Mouse (Mus musculus) ES-Bruce4 (cell line): ENCODE data around the gene Hsh2d. TPM values are rescaled to one million over a fixed set of nuclear protein-coding genes. Genes with fewer than 3 reads are reported as not detected.
A peak's percentile ranks its signal among the peaks of the same experiment; 100 is the strongest.

Experiments used
- H3K27ac ChIP-seq: 2 replicates; pipeline ENCODE4 v1.5.1; 2012; ENCODE audit warnings: low read length, inconsistent platforms; ENCODE audit not compliant: insufficient read depth
- H3K27me3 ChIP-seq: 2 replicates; pipeline ENCODE4 v1.6.1; 2012; ENCODE audit warnings: mild to moderate bottlenecking, low read length, inconsistent platforms; ENCODE audit not compliant: control insufficient read depth, poor library complexity, insufficient read depth, severe bottlenecking
- H3K36me3 ChIP-seq: 2 replicates; pipeline ENCODE4 v1.6.1; 2012; ENCODE audit warnings: inconsistent platforms, mild to moderate bottlenecking, low read length, moderate library complexity; ENCODE audit not compliant: control insufficient read depth, poor library complexity, insufficient read depth, severe bottlenecking
- H3K4me1 ChIP-seq: one replicate; pipeline ENCODE4 v1.8.1; 2011; ENCODE audit warnings: low read length; ENCODE audit not compliant: control insufficient read depth, insufficient read depth
- H3K4me3 ChIP-seq: 2 replicates; pipeline ENCODE4 v1.5.1; 2011; ENCODE audit warnings: low read depth, mild to moderate bottlenecking, low read length
- H3K9ac ChIP-seq: 2 replicates; pipeline ENCODE4 v1.6.1; 2012; ENCODE audit warnings: low read depth, mild to moderate bottlenecking, inconsistent platforms; ENCODE audit not compliant: poor library complexity, severe bottlenecking
- H3K9me3 ChIP-seq: replicated peaks from 2 replicates; pipeline ENCODE4 v1.6.1; 2012; ENCODE audit warnings: mild to moderate bottlenecking, low read length, inconsistent platforms; ENCODE audit not compliant: control insufficient read depth, poor library complexity, insufficient read depth, severe bottlenecking
- CTCF ChIP-seq: IDR thresholded peaks from one replicate; pipeline ENCODE4 v1.8.1; 2011; ENCODE audit warnings: low read depth, low read length
- EP300 ChIP-seq: IDR thresholded peaks from 2 replicates; pipeline ENCODE4 v1.6.1; 2011; ENCODE audit warnings: low read depth, low read length; ENCODE audit not compliant: insufficient read depth
- POLR2A ChIP-seq: IDR thresholded peaks from one replicate; pipeline ENCODE4 v1.8.1; 2011; ENCODE audit warnings: low read length; ENCODE audit not compliant: insufficient read depth
- polyA plus RNA-seq: library from polyadenylated mRNA; stranded (reverse); fragments of >200 nt; gene quantifications from 2 replicates; pipeline ENCODE4 v1.2.4, GENCODE M21; 2011; ENCODE audit warnings: low read depth; ENCODE audit not compliant: missing spikeins, insufficient read depth, insufficient read length

Hsh2d gene
- polyA plus RNA-seq, 1 experiment: not detected

DNA sequence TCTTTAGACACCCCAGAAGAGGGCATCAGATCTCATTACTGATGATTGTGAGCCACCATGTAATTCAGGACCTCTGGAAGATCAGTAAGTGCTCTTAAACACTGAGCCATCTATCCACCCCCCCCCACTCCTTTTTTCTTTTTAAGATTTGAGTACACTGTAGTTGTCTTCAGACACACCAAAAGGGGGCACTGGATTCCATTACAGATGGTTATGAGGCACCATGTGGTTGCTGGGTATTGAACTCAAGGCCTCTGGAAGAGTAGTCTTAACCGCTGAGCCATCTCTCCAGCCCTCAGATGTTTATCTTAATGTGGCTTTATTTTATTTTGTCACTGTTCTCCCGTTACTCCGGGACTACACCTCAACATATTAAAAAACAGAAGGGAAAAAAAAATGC lies 29.4 kb upstream of the Hsh2d start:
- Histone ChIP-seq H3K36me3 (peaks cover 27% of the 10 kb centered on the region), H3K9me3 (no peaks in the 10 kb centered on the region), H3K4me3 (peak overlapping the region; percentile 77), H3K9ac (peak overlapping the region; percentile 67), H3K27ac (peak overlapping the region; percentile 41), H3K4me1 (peaks cover 3% of the 10 kb centered on the region), H3K27me3 (no peaks in the 10 kb centered on the region)
- TF ChIP-seq POLR2A: no peak
- no peak for TF ChIP-seq CTCF
- TF ChIP-seq EP300: no peak

DNA sequence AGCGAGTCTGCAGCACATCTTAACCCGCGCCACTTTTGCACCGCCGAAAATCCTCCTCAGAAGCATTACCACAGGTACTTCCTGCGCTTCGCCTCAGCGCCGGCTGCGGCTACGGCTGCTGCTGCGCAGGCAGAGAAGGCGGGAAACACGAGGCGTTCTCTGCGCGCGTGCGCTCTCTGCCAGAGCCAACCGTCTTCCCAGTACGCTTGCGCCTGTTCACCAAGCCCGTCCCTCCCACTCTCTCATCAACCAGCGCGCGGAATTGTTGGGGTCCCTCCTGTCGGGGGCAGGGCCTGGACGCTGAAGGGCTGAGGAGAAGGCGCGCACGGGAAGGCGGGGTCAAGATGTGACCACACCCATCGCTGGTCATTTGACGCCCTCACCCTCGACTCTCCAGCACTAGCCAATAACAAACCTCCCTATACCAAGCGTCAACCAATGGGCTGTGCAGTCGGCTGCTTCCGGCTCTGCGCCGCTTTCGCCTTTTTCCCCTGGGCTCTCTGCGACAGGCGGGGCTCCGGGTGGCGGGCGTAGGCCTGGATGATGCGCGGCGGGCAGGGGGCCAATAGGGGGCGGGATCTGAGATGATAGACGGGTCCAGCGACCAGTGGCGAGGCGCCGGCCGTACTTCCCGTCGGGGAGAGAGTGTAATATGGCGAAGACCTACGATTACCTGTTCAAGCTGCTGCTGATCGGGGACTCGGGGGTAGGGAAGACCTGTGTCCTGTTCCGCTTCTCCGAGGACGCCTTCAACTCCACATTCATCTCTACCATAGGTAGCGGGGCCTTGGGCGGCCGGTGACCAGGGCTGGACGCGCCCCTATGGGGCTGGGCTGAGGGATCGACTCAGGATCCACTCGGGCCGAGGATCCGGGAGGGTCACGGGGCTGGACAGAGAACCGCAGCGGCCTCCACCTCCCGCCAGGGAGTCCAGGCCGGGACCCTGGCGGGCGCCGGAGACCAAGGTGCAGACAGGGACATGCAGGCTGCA lies 28.4 kb upstream of the Hsh2d start, which contains the start of gene Rab8a:
Gene Rab8a (plus strand): TSS at position 494 of the 991 bp plus-strand sequence.
- Histone ChIP-seq H3K36me3 (peaks cover 23% of the 10 kb centered on the region), H3K27me3 (no peaks in the 10 kb centered on the region), H3K4me3 (peak within 1 kb of the TSS; percentile 87), H3K4me1 (peaks cover 3% of the 10 kb centered on the region), H3K27ac (peak within 1 kb of the TSS; percentile 71), H3K9ac (peak within 1 kb of the TSS; percentile 91), H3K9me3 (no peaks in the 10 kb centered on the region)
- TF ChIP-seq POLR2A (peak; percentile 89), CTCF (no peak), EP300 (peak; percentile 64; the same call in 1 of the 2 replicates)

- no peaks in the 10 kb centered on the region for H3K9me3 ChIP-seq
- H3K4me1 ChIP-seq: peaks cover 2% of the 10 kb centered on the region
- H3K27me3 ChIP-seq: no peaks in the 10 kb centered on the region
- peaks cover 15% of the 10 kb centered on the region for H3K36me3 ChIP-seq
- H3K27ac ChIP-seq: no peak overlapping the region
- H3K4me3 ChIP-seq: no peak overlapping the region
- TF ChIP-seq CTCF (no peak), POLR2A (no peak), EP300 (no peak)
- H3K9ac ChIP-seq: no peak overlapping the region
These were observed 26.6 kb upstream of the Hsh2d start for GRCm38 (mm10) chr8:72162821-72163220.

DNA sequence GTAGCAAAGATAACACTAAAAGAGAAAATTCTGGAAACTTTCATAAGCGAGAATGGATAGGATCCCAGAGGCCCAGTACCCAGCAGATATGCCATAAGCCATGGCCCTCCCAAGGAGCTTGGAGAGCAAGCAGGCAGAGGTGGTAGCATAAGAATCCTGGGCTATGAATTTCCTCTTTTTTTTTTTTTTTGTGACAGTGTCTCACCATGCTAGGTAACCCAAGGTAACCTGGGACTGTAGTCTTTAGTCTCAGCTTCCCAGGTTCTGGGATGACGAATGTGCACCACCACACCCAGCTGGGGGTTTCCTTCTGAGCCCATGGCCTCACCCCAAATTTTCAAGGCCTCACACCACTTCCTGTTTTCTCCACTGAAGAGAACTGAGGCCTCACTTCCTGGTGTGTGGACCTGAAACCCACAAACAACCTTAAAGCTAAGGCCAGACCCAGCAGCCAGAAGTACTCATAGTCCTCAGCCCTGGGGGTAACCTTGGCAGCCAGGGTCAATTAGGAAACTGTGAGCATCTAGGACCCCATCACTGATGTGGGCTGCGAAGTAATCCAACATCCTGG lies 20.3 kb upstream of the Hsh2d start:
- no peak overlapping the region for H3K27ac ChIP-seq
- H3K9ac ChIP-seq: no peak overlapping the region
- H3K4me1 ChIP-seq: no peaks in the 10 kb centered on the region
- no peak for TF ChIP-seq CTCF
- no peak for TF ChIP-seq POLR2A
- no peak for TF ChIP-seq EP300
- H3K4me3 ChIP-seq: no peak overlapping the region
- no peaks in the 10 kb centered on the region for H3K9me3 ChIP-seq
- H3K27me3 ChIP-seq: no peaks in the 10 kb centered on the region
- H3K36me3 ChIP-seq: peaks cover 50% of the 10 kb centered on the region

DNA sequence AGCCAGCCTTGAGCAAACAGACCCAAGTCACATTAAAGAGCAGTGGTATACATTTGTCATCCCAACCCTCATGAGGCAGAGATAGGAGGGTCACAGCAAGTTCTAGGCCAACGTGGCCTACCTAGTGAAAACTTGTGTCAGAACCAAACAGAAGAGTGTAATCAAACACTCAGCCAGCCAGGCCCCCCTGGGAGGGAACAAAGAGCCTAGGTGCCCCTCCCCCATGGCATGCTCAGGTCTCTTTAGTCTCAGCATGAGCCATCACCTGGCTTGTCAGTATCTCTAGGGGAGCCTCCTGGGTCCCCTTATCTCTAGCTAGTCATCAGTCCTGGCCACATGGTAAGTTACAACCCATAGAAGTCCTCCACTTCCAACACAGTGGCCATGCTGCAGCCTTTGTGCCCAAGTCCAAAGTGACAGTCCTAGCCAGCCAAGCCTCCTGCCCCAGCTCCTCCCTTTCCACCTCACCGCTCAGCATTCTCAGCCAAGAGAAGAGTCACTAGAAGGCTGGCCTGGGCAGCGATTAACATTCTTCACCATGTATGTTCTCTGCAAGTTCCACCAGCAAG lies 19.7 kb upstream of the Hsh2d start:
- Histone ChIP-seq H3K4me3 (no peak overlapping the region), H3K9me3 (no peaks in the 10 kb centered on the region), H3K36me3 (peaks cover 50% of the 10 kb centered on the region), H3K27ac (no peak overlapping the region), H3K27me3 (no peaks in the 10 kb centered on the region), H3K9ac (no peak overlapping the region), H3K4me1 (no peaks in the 10 kb centered on the region)
- TF ChIP-seq EP300 (no peak), CTCF (no peak), POLR2A (no peak)
